Mouse (Mus musculus) stomach, embryonic 15.5 days (tissue): Measurements from ENCODE around the gene Sulf2. TPM values are rescaled to one million over a fixed set of nuclear protein-coding genes. Genes with fewer than 3 reads are reported as not detected.

Experiments
- ATAC-seq: fragments of 200-750 bp; cut with Nextera tagmentation; 2 replicates; pipeline ENCODE4 v1.8.0; 2017; ENCODE audit warnings: low read depth, moderate number of reproducible peaks, moderate TSS enrichment; ENCODE audit not compliant: insufficient read depth, low FRiP score
- H3K27ac ChIP-seq: fragments of 300-500 bp; sonication (generic); 2 replicates; pipeline ENCODE4 v1.5.1; 2015; ENCODE audit warnings: mild to moderate bottlenecking, inconsistent platforms
- H3K27me3 ChIP-seq: fragments of 300-500 bp; sonication (generic); replicated peaks from 2 replicates; pipeline ENCODE4 v1.6.1; 2015; ENCODE audit warnings: inconsistent platforms
- H3K36me3 ChIP-seq: fragments of 300-500 bp; sonication (generic); 2 replicates; pipeline ENCODE4 v1.6.1; 2015; ENCODE audit warnings: inconsistent platforms
- H3K4me1 ChIP-seq: fragments of 300-500 bp; sonication (generic); 2 replicates; pipeline ENCODE4 v1.6.1; 2015; ENCODE audit warnings: inconsistent platforms
- H3K4me2 ChIP-seq: fragments of 300-500 bp; sonication (generic); 2 replicates; pipeline ENCODE4 v1.6.1; 2015; ENCODE audit warnings: mild to moderate bottlenecking, inconsistent platforms
- H3K4me3 ChIP-seq: fragments of 300-500 bp; sonication (generic); replicated peaks from 2 replicates; pipeline ENCODE4 v1.5.1; 2015; ENCODE audit warnings: inconsistent platforms
- H3K9ac ChIP-seq: fragments of 300-500 bp; sonication (generic); 2 replicates; pipeline ENCODE4 v1.6.1; 2015; ENCODE audit warnings: inconsistent platforms
- H3K9me3 ChIP-seq: fragments of 300-500 bp; sonication (generic); 2 replicates; pipeline ENCODE4 v1.6.1; 2016; ENCODE audit warnings: inconsistent platforms
- WGBS: fragments of 180-500 bp; shearing (Covaris S2); methylation state at CpG from one replicate; pipeline ENCODE4 v1.1.7; 2015; 5-methylcytosine and 5-hydroxymethylcytosine counted together
- polyA plus RNA-seq: library from polyadenylated mRNA; unstranded; fragments of >200 nt; fragmentation: Nextera tagmentation; extraction: Ambion mirVana; gene quantifications from 2 replicates; pipeline ENCODE4 v1.2.1, GENCODE M21; 2015

Gene Sulf2
- polyA plus RNA-seq, 1 experiment from 2014 or later = 121 TPM

- H3K4me2 ChIP-seq = peak overlapping the region; percentile 40
Observed at GRCm38 (mm10) chr2:166080967-166081750, 74.3 kb downstream of the Sulf2 start.

GRCm38 (mm10) chr2:166079961-166080885 lies 75.2 kb downstream of the Sulf2 start:
- Histone ChIP-seq H3K4me3 (no peak overlapping the region), H3K9ac (no peak overlapping the region), H3K4me2 (peak overlapping the region; percentile 40), H3K9me3 (no peaks in the 10 kb centered on the region), H3K27me3 (no peaks in the 10 kb centered on the region), H3K4me1 (peaks cover 32% of the 10 kb centered on the region), H3K27ac (peak overlapping the region; percentile 75), H3K36me3 (peaks cover 12% of the 10 kb centered on the region)
- WGBS = 46% methylated on average over 17 of the region's 17 CpGs
- ATAC-seq = peak; percentile 70

More at GRCm38 (mm10) chr2:166080967-166081750, 74.3 kb downstream of the Sulf2 start:
- 0 out of 2 replicates have a peak overlapping the region, but pooled peaks have one; percentile 25 for H3K9ac ChIP-seq
- no peaks in the 10 kb centered on the region for H3K9me3 ChIP-seq
- 79% methylated on average over 21 of the region's 21 CpGs for WGBS
- no peak overlapping the region for H3K4me3 ChIP-seq
- H3K36me3 ChIP-seq = peaks cover 12% of the 10 kb centered on the region
- peak; percentile 39; the same call in 1 of the 2 replicates for ATAC-seq
- peak overlapping the region; percentile 75 for H3K27ac ChIP-seq
- H3K4me1 ChIP-seq = peaks cover 32% of the 10 kb centered on the region
- no peaks in the 10 kb centered on the region for H3K27me3 ChIP-seq

GRCm38 (mm10) chr2:166079231-166079630 lies 76.2 kb downstream of the Sulf2 start:
- no peaks in the 10 kb centered on the region for H3K27me3 ChIP-seq
- H3K9ac ChIP-seq = no peak overlapping the region
- 0 out of 2 replicates have a peak overlapping the region, but pooled peaks have one; percentile 75 for H3K27ac ChIP-seq
- peaks cover 12% of the 10 kb centered on the region for H3K36me3 ChIP-seq
- H3K4me1 ChIP-seq = peaks cover 32% of the 10 kb centered on the region
- no peak overlapping the region for H3K4me3 ChIP-seq
- no peak for ATAC-seq
- WGBS = 83% methylated on average over 14 of the region's 14 CpGs
- no peak overlapping the region for H3K4me2 ChIP-seq
- H3K9me3 ChIP-seq = no peaks in the 10 kb centered on the region

GRCm38 (mm10) chr2:166077371-166077770 lies 78.1 kb downstream of the Sulf2 start:
- Histone ChIP-seq H3K4me3 (no peak overlapping the region), H3K36me3 (peaks cover 25% of the 10 kb centered on the region), H3K4me1 (peaks cover 30% of the 10 kb centered on the region), H3K4me2 (no peak overlapping the region), H3K27me3 (no peaks in the 10 kb centered on the region), H3K9ac (no peak overlapping the region), H3K9me3 (no peaks in the 10 kb centered on the region), H3K27ac (no peak overlapping the region)
- ATAC-seq = no peak
- WGBS = 90% methylated on average over 9 of the region's 9 CpGs

GRCm38 (mm10) chr2:166074322-166074721 lies 81.1 kb downstream of the Sulf2 start:
- ATAC-seq = no peak
- H3K4me2 ChIP-seq = no peak overlapping the region
- H3K9me3 ChIP-seq = no peaks in the 10 kb centered on the region
- 57% methylated on average over 6 of the region's 6 CpGs for WGBS
- no peak overlapping the region for H3K9ac ChIP-seq
- H3K4me3 ChIP-seq = no peak overlapping the region
- H3K4me1 ChIP-seq = peaks cover 3% of the 10 kb centered on the region; the same call in 1 of the 2 replicates
- peak overlapping the region; percentile 8; the same call in 1 of the 2 replicates for H3K27ac ChIP-seq
- no peaks in the 10 kb centered on the region for H3K27me3 ChIP-seq
- H3K36me3 ChIP-seq = peaks cover 35% of the 10 kb centered on the region

- Histone ChIP-seq H3K27me3 (no peaks in the 10 kb centered on the region), H3K4me3 (no peak overlapping the region), H3K4me2 (no peak overlapping the region), H3K27ac (peak overlapping the region; percentile 31; the same call in 1 of the 2 replicates), H3K36me3 (peaks cover 28% of the 10 kb centered on the region), H3K9ac (no peak overlapping the region), H3K9me3 (no peaks in the 10 kb centered on the region), H3K4me1 (peaks cover 3% of the 10 kb centered on the region; the same call in 1 of the 2 replicates)
- no peak for ATAC-seq
- 68% methylated on average over 10 of the region's 10 CpGs for WGBS
Observed at GRCm38 (mm10) chr2:166073082-166073481, 82.4 kb downstream of the Sulf2 start.

GRCm38 (mm10) chr2:166071889-166072288 lies 83.6 kb downstream of the Sulf2 start:
- no peak overlapping the region for H3K27ac ChIP-seq
- no peak overlapping the region for H3K4me3 ChIP-seq
- H3K36me3 ChIP-seq = peaks cover 32% of the 10 kb centered on the region
- H3K27me3 ChIP-seq = no peaks in the 10 kb centered on the region
- H3K9ac ChIP-seq = no peak overlapping the region
- H3K9me3 ChIP-seq = no peaks in the 10 kb centered on the region
- 73% methylated on average over 9 of the region's 9 CpGs for whole genome bisulfite sequencing
- H3K4me1 ChIP-seq = peaks cover 3% of the 10 kb centered on the region; the same call in 1 of the 2 replicates
- ATAC-seq = no peak
- H3K4me2 ChIP-seq = no peak overlapping the region

- ATAC-seq = no peak
- Histone ChIP-seq H3K9ac (no peak overlapping the region), H3K27me3 (no peaks in the 10 kb centered on the region), H3K4me2 (no peak overlapping the region), H3K27ac (no peak overlapping the region), H3K36me3 (peaks cover 35% of the 10 kb centered on the region), H3K9me3 (no peaks in the 10 kb centered on the region), H3K4me3 (no peak overlapping the region), H3K4me1 (peaks cover 3% of the 10 kb centered on the region; the same call in 1 of the 2 replicates)
- WGBS = 86% methylated on average over 5 of the region's 5 CpGs
Observed at GRCm38 (mm10) chr2:166071481-166071880, 84.0 kb downstream of the Sulf2 start.

GRCm38 (mm10) chr2:166069738-166070137 lies 85.7 kb downstream of the Sulf2 start:
- Histone ChIP-seq H3K4me2 (no peak overlapping the region), H3K4me3 (no peak overlapping the region), H3K27me3 (no peaks in the 10 kb centered on the region), H3K9ac (no peak overlapping the region), H3K4me1 (peaks cover 3% of the 10 kb centered on the region; the same call in 1 of the 2 replicates), H3K36me3 (peaks cover 43% of the 10 kb centered on the region), H3K27ac (no peak overlapping the region), H3K9me3 (no peaks in the 10 kb centered on the region)
- no peak for ATAC-seq
- WGBS = 91% methylated on average over 7 of the region's 7 CpGs

- no peak overlapping the region for H3K4me3 ChIP-seq
- H3K27ac ChIP-seq = no peak overlapping the region
- ATAC-seq = no peak
- H3K9me3 ChIP-seq = no peaks in the 10 kb centered on the region
- no peak overlapping the region for H3K9ac ChIP-seq
- H3K36me3 ChIP-seq = peaks cover 45% of the 10 kb centered on the region
- H3K27me3 ChIP-seq = no peaks in the 10 kb centered on the region
- H3K4me1 ChIP-seq = peaks cover 3% of the 10 kb centered on the region; the same call in 1 of the 2 replicates
- no peak overlapping the region for H3K4me2 ChIP-seq
- 81% methylated on average over 5 of the region's 5 CpGs for WGBS
Observed at GRCm38 (mm10) chr2:166069164-166069563, 86.3 kb downstream of the Sulf2 start.

- Histone ChIP-seq H3K36me3 (peaks cover 41% of the 10 kb centered on the region), H3K9me3 (no peaks in the 10 kb centered on the region), H3K9ac (no peak overlapping the region), H3K27ac (no peak overlapping the region), H3K4me1 (peaks cover 3% of the 10 kb centered on the region; the same call in 1 of the 2 replicates), H3K27me3 (no peaks in the 10 kb centered on the region), H3K4me3 (no peak overlapping the region), H3K4me2 (no peak overlapping the region)
- 84% methylated on average over 9 of the region's 9 CpGs for WGBS
- no peak for ATAC-seq
Observed at GRCm38 (mm10) chr2:166068261-166068660, 87.2 kb downstream of the Sulf2 start.
